Mouse (Mus musculus): ENCODE measurements at regions not wholly inside any gene's neighbourhood (a gene's known extent, or its start where the extent isn't known, plus 50 kb on each side); places are given as distances from the start of the nearest gene placed in this dataset.

GRCm38 (mm10) chr14:116806504-116806903 is 118.6 kb upstream of the Gpc6 start:
- no peaks in the 10 kb centered on the region for H3K79me3 ChIP-seq (ENCODE audit: low read depth)
- no peak overlapping the region for H3ac ChIP-seq (ENCODE audit: control insufficient read depth, insufficient read length, low read depth)
- H3K36me3 ChIP-seq (ENCODE audit: control insufficient read depth, insufficient read depth): no peaks in the 10 kb centered on the region
- no peaks in the 10 kb centered on the region for H3K79me2 ChIP-seq (ENCODE audit: control insufficient read depth, insufficient read depth)
- H3K4me3 ChIP-seq (ENCODE audit: insufficient read depth, poor library complexity, severe bottlenecking): no peak overlapping the region
- TF ChIP-seq USF1 (IDR thresholded peaks at IDR 0.05; ENCODE audit: low read depth) (no peak), FOSL1 (IDR thresholded peaks at IDR 0.05; ENCODE audit: insufficient read depth, low read length, poor library complexity, severe bottlenecking) (no peak), MAX (IDR thresholded peaks at IDR 0.05) (no peak), CTCF (IDR thresholded peaks at IDR 0.05; ENCODE audit: control insufficient read depth, insufficient read depth, insufficient read length) (no peak), CEBPB (IDR thresholded peaks at IDR 0.05; ENCODE audit: low read depth) (no peak), MYOG (IDR thresholded peaks at IDR 0.05; ENCODE audit: control insufficient read depth, extremely low read depth, insufficient read length) (no peak), MYOD1 (IDR thresholded peaks at IDR 0.05; ENCODE audit: control insufficient read depth, insufficient read length, low read depth) (no peak)
- H3K27me3 ChIP-seq (ENCODE audit: control insufficient read depth, insufficient read depth, insufficient read length): no peaks in the 10 kb centered on the region

GRCm38 (mm10) chr14:116808581-116808980 is 116.5 kb upstream of the Gpc6 start:
- Histone ChIP-seq H3K4me3 (ENCODE audit: insufficient read depth, poor library complexity, severe bottlenecking) (no peak overlapping the region), H3K79me3 (ENCODE audit: low read depth) (no peaks in the 10 kb centered on the region), H3K79me2 (ENCODE audit: control insufficient read depth, insufficient read depth) (no peaks in the 10 kb centered on the region), H3K27me3 (ENCODE audit: control insufficient read depth, insufficient read depth, insufficient read length) (no peaks in the 10 kb centered on the region), H3ac (ENCODE audit: control insufficient read depth, insufficient read length, low read depth) (no peak overlapping the region), H3K36me3 (ENCODE audit: control insufficient read depth, insufficient read depth) (no peaks in the 10 kb centered on the region)
- TF ChIP-seq MYOG (IDR thresholded peaks at IDR 0.05; ENCODE audit: control insufficient read depth, extremely low read depth, insufficient read length) (no peak), CEBPB (IDR thresholded peaks at IDR 0.05; ENCODE audit: low read depth) (no peak), MAX (IDR thresholded peaks at IDR 0.05) (no peak), USF1 (IDR thresholded peaks at IDR 0.05; ENCODE audit: low read depth) (no peak), FOSL1 (IDR thresholded peaks at IDR 0.05; ENCODE audit: insufficient read depth, low read length, poor library complexity, severe bottlenecking) (no peak), CTCF (IDR thresholded peaks at IDR 0.05; ENCODE audit: control insufficient read depth, insufficient read depth, insufficient read length) (no peak), MYOD1 (IDR thresholded peaks at IDR 0.05; ENCODE audit: control insufficient read depth, insufficient read length, low read depth) (no peak)

- no peaks in the 10 kb centered on the region for H3K79me3 ChIP-seq (ENCODE audit: low read depth)
- H3K36me3 ChIP-seq (ENCODE audit: control insufficient read depth, insufficient read depth): no peaks in the 10 kb centered on the region
- no peak overlapping the region for H3ac ChIP-seq (ENCODE audit: control insufficient read depth, insufficient read length, low read depth)
- H3K4me3 ChIP-seq (ENCODE audit: insufficient read depth, poor library complexity, severe bottlenecking): no peak overlapping the region
- H3K79me2 ChIP-seq (ENCODE audit: control insufficient read depth, insufficient read depth): no peaks in the 10 kb centered on the region
- no peak for TF ChIP-seq MYOG (IDR thresholded peaks at IDR 0.05; ENCODE audit: control insufficient read depth, extremely low read depth, insufficient read length)
- TF ChIP-seq MAX (IDR thresholded peaks at IDR 0.05): no peak
- no peak for TF ChIP-seq MYOD1 (IDR thresholded peaks at IDR 0.05; ENCODE audit: control insufficient read depth, insufficient read length, low read depth)
- no peak for TF ChIP-seq USF1 (IDR thresholded peaks at IDR 0.05; ENCODE audit: low read depth)
- TF ChIP-seq CTCF (IDR thresholded peaks at IDR 0.05; ENCODE audit: control insufficient read depth, insufficient read depth, insufficient read length): no peak
- TF ChIP-seq CEBPB (IDR thresholded peaks at IDR 0.05; ENCODE audit: low read depth): no peak
- TF ChIP-seq FOSL1 (IDR thresholded peaks at IDR 0.05; ENCODE audit: insufficient read depth, low read length, poor library complexity, severe bottlenecking): no peak
- H3K27me3 ChIP-seq (ENCODE audit: control insufficient read depth, insufficient read depth, insufficient read length): no peaks in the 10 kb centered on the region
Observed at GRCm38 (mm10) chr14:116810661-116811345, 114.3 kb upstream of the Gpc6 start.

GRCm38 (mm10) chr14:116837235-116837634 is 87.9 kb upstream of the Gpc6 start:
- TF ChIP-seq CEBPB (IDR thresholded peaks at IDR 0.05; ENCODE audit: low read depth) (no peak), FOSL1 (IDR thresholded peaks at IDR 0.05; ENCODE audit: insufficient read depth, low read length, poor library complexity, severe bottlenecking) (no peak), USF1 (IDR thresholded peaks at IDR 0.05; ENCODE audit: low read depth) (no peak), MYOG (IDR thresholded peaks at IDR 0.05; ENCODE audit: control insufficient read depth, extremely low read depth, insufficient read length) (no peak), CTCF (IDR thresholded peaks at IDR 0.05; ENCODE audit: control insufficient read depth, insufficient read depth, insufficient read length) (no peak), MAX (IDR thresholded peaks at IDR 0.05) (no peak), MYOD1 (IDR thresholded peaks at IDR 0.05; ENCODE audit: control insufficient read depth, insufficient read length, low read depth) (no peak)
- H3K4me3 ChIP-seq (ENCODE audit: insufficient read depth, poor library complexity, severe bottlenecking): no peak overlapping the region
- no peaks in the 10 kb centered on the region for H3K79me2 ChIP-seq (ENCODE audit: control insufficient read depth, insufficient read depth)
- no peaks in the 10 kb centered on the region for H3K79me3 ChIP-seq (ENCODE audit: low read depth)
- no peak overlapping the region for H3ac ChIP-seq (ENCODE audit: control insufficient read depth, insufficient read length, low read depth)
- no peaks in the 10 kb centered on the region for H3K36me3 ChIP-seq (ENCODE audit: control insufficient read depth, insufficient read depth)
- no peaks in the 10 kb centered on the region for H3K27me3 ChIP-seq (ENCODE audit: control insufficient read depth, insufficient read depth, insufficient read length)

GRCm38 (mm10) chr14:116869437-116869836 is 55.7 kb upstream of the Gpc6 start:
- Histone ChIP-seq H3K36me3 (ENCODE audit: control insufficient read depth, insufficient read depth) (no peaks in the 10 kb centered on the region), H3K27me3 (ENCODE audit: control insufficient read depth, insufficient read depth, insufficient read length) (no peaks in the 10 kb centered on the region), H3K4me3 (ENCODE audit: insufficient read depth, poor library complexity, severe bottlenecking) (no peak overlapping the region), H3ac (ENCODE audit: control insufficient read depth, insufficient read length, low read depth) (no peak overlapping the region), H3K79me3 (ENCODE audit: low read depth) (no peaks in the 10 kb centered on the region), H3K79me2 (ENCODE audit: control insufficient read depth, insufficient read depth) (no peaks in the 10 kb centered on the region)
- TF ChIP-seq MAX (IDR thresholded peaks at IDR 0.05) (no peak), FOSL1 (IDR thresholded peaks at IDR 0.05; ENCODE audit: insufficient read depth, low read length, poor library complexity, severe bottlenecking) (no peak), CTCF (IDR thresholded peaks at IDR 0.05; ENCODE audit: control insufficient read depth, insufficient read depth, insufficient read length) (no peak), MYOG (IDR thresholded peaks at IDR 0.05; ENCODE audit: control insufficient read depth, extremely low read depth, insufficient read length) (no peak), MYOD1 (IDR thresholded peaks at IDR 0.05; ENCODE audit: control insufficient read depth, insufficient read length, low read depth) (no peak), CEBPB (IDR thresholded peaks at IDR 0.05; ENCODE audit: low read depth) (no peak), USF1 (IDR thresholded peaks at IDR 0.05; ENCODE audit: low read depth) (no peak)

Data from C2C12 (cell line).